Mouse (Mus musculus) brown adipose tissue, adult 24 weeks (tissue): ENCODE results near the gene Echdc1. TPM values are rescaled to one million over a fixed set of nuclear protein-coding genes. Genes with fewer than 3 reads are reported as not detected.

Experiments used
- H3K27ac ChIP-seq: fragments of 200-500 bp; replicated peaks from 2 replicates; pipeline ENCODE4 v1.5.1; 2012; ENCODE audit warnings: low read depth, mild to moderate bottlenecking, low read length
- H3K4me1 ChIP-seq: fragments of 200-500 bp; 2 replicates; pipeline ENCODE4 v1.6.1; 2012; ENCODE audit warnings: low read length, mixed read lengths; ENCODE audit not compliant: control insufficient read depth, insufficient read depth, insufficient read length
- H3K4me3 ChIP-seq: fragments of 200-500 bp; 2 replicates; pipeline ENCODE4 v1.5.1; 2012; ENCODE audit warnings: low read depth, mild to moderate bottlenecking, low read length, moderate library complexity; ENCODE audit not compliant: insufficient read depth
- polyA plus RNA-seq: library from polyadenylated mRNA; stranded (reverse); fragments of >200 nt; gene quantifications from 2 replicates; pipeline ENCODE4 v1.2.4, GENCODE M21; 2012; ENCODE audit not compliant: missing spikeins, insufficient read depth, insufficient read length

The Echdc1 gene
- 274 and 368 TPM in 2 replicates for polyA plus RNA-seq

GRCm38 (mm10) chr10:29313064-29313638, at the start of gene Echdc1:
Echdc1 (plus strand) TSS chr10:29313166.
- peak within 1 kb of the TSS; percentile 79 for H3K4me3 ChIP-seq
- H3K27ac ChIP-seq = peak within 1 kb of the TSS; percentile 95
- H3K4me1 ChIP-seq = no peaks in the 10 kb centered on the region

DNA sequence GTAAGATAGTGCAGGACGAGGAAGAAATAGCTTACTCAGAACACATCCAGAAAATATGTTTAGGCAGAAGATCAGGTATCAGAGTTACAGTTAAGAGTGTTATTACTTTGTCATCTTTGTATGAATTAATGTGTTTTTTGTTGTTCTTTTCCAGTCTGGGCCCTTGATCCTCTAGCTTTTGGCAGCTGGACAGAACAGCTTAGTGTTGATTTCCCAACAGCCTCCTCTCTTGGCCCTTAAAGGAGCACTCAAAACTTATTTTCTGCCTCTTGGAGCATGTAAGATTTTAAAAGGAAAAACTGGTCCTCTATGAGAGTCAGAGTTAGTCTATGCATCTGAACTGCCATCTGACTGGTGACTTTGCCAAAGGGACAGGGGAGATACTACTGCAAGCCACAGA, 31.2 kb upstream of the Echdc1 start:
- Histone ChIP-seq H3K4me3 (no peak overlapping the region), H3K4me1 (no peaks in the 10 kb centered on the region), H3K27ac (no peak overlapping the region)

GRCm38 (mm10) chr10:29285757-29286156, 27.2 kb upstream of the Echdc1 start:
- no peak overlapping the region for H3K27ac ChIP-seq
- H3K4me3 ChIP-seq = no peak overlapping the region
- no peaks in the 10 kb centered on the region for H3K4me1 ChIP-seq

DNA sequence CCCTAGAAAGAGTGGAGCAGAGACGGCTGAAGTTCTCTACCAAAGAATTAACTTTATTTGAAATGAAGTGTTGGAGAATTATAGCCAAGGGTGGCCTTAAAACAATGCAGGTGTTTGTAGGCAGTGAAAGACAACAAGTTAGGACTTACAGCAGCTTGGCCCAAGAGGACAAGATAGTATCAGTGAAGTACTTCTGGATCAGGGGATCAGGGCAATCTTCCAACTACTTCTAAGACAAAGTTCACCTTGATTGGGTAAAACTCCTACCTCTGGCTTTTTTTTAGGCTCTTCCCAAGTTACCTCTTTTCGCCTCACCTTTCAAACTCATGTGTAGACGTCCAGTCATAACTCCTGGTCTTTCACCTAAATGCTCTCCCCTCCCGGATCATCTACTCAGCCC, 10.7 kb upstream of the Echdc1 start:
- H3K27ac ChIP-seq = no peak overlapping the region
- H3K4me1 ChIP-seq = no peaks in the 10 kb centered on the region; the same call in 1 of the 2 replicates
- H3K4me3 ChIP-seq = no peak overlapping the region

GRCm38 (mm10) chr10:29311480-29312219, 1.3 kb upstream of the Echdc1 start:
- Histone ChIP-seq H3K4me1 (no peaks in the 10 kb centered on the region), H3K4me3 (no peak overlapping the region), H3K27ac (peak overlapping the region; percentile 54)

DNA sequence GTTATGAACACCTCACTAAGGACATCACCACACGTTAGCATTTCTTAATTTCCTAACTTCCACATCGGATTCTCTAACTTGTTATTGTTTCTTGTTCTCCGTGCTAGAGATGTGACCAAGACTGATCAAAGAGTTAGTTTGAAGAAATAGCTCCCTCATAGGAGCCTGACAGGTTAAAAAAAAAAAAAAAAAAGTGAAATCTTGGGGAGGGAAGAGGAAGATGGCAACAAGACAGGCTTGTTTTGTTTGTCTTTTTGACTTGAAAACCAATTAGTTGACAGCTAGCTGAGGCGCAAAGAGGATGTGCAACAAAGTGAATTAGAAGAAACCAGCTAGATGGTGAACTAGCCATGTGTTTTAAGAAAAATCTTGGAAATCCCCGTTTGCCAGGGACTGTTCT, 939 bp downstream of the Echdc1 start:
- Histone ChIP-seq H3K27ac (no peak overlapping the region), H3K4me3 (peak overlapping the region; percentile 69), H3K4me1 (no peaks in the 10 kb centered on the region)

GRCm38 (mm10) chr10:29324817-29325216, 11.9 kb downstream of the Echdc1 start:
- no peak overlapping the region for H3K27ac ChIP-seq
- no peaks in the 10 kb centered on the region for H3K4me1 ChIP-seq
- no peak overlapping the region for H3K4me3 ChIP-seq

DNA sequence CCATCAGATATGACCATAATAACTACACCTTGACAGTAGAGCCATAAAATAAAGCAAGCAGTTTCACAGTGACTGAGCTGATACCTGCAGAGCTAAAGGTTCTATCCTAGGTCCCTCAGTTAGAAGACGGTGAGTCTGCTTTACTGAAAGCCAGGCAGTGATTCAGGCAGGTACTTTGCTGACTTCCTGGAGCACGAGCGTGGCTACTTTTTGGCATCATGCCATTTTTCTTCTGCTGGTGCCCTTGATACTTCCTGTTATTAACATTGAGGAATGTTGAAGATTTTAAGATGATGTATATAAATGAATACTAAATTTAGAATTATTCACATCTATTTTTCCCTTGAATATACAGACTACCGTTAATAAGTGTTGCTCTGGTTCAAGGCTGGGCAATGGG, 20.9 kb downstream of the Echdc1 start:
- no peak overlapping the region for H3K4me3 ChIP-seq
- no peaks in the 10 kb centered on the region for H3K4me1 ChIP-seq
- no peak overlapping the region for H3K27ac ChIP-seq

DNA sequence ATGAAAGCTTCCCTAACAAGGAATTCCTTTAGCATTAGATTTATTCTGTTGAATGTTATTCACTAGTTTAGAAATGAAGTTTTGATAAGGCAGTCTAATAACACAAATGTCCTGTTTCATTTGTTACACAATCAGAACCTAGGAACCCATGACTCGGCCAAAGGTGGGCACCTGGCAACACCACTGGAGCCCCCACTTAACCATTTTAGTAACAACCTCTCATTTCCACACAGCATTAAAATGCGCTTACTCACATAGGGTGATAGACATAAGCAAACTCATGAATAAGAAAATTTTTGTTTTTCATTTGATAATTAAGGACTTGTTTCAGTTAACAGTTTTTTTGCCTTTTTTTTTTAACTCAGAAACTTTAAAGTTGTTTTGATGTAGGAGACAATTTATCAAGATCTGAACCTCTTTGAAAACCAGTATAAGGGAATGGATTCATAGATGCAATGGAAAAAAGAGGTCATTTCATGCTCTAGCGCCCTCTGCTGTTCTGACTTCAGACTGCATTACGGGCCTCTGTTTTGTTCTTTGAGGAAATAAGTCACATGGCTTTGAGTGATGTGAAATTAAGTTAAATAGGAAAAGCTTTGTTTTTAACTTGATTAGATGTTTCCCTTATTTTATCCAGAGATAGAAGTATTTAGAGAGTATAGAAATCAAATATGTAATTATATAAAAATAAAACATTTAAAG, 25.5 kb downstream of the Echdc1 start:
- Histone ChIP-seq H3K4me3 (no peak overlapping the region), H3K4me1 (no peaks in the 10 kb centered on the region), H3K27ac (no peak overlapping the region)

GRCm38 (mm10) chr10:29344232-29344631, 31.3 kb downstream of the Echdc1 start:
- no peak overlapping the region for H3K27ac ChIP-seq
- H3K4me1 ChIP-seq = no peaks in the 10 kb centered on the region
- no peak overlapping the region for H3K4me3 ChIP-seq

DNA sequence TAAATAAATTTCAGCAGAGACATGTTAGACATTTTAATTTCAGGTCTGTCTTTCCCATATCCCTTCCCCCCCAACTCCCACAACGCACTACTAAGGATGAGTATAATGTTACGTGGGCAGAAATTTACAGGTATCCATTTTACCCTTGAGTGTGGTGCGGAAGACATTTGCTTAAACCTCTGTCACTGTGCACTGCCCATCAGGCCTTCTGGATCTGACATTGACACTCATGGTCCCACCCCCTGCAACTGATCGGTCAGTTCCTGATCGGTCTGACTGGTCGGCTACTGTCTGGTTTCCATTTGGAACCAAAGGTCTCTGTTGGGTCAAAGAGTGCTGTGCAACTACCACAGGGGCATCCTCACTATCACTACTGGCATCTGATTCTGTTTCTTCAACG, 33.7 kb downstream of the Echdc1 start:
- Histone ChIP-seq H3K27ac (no peak overlapping the region), H3K4me3 (no peak overlapping the region), H3K4me1 (no peaks in the 10 kb centered on the region)

DNA sequence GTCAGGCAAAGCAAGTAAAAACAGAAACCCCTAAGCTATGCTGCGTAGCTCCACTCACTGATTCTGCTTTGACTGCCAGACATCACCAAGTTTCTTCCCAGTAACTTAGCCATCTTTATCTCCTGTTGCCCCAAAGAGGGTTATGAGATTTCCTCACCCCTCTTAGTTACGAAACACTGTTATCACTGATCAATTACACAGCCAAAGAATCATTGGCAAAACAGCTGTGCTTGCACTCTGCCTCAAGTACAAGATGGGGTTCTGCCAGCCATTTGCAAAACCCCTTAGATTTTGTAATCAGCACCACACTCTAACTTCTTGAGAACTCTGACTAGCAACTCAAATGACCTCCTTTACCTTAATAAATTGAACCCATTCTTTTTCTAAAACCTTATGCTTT, 38.5 kb downstream of the Echdc1 start:
- Histone ChIP-seq H3K4me1 (peaks cover 4% of the 10 kb centered on the region), H3K4me3 (no peak overlapping the region), H3K27ac (no peak overlapping the region)

- H3K4me3 ChIP-seq = no peak overlapping the region
- H3K4me1 ChIP-seq = peaks cover 11% of the 10 kb centered on the region
- H3K27ac ChIP-seq = no peak overlapping the region
Observed at GRCm38 (mm10) chr10:29352575-29352974, 39.6 kb downstream of the Echdc1 start.

GRCm38 (mm10) chr10:29354183-29354582, 41.2 kb downstream of the Echdc1 start:
- Histone ChIP-seq H3K27ac (no peak overlapping the region), H3K4me3 (no peak overlapping the region)

GRCm38 (mm10) chr10:29361095-29361463, 48.1 kb downstream of the Echdc1 start:
- Histone ChIP-seq H3K4me1 (peaks cover 9% of the 10 kb centered on the region; the same call in 1 of the 2 replicates), H3K4me3 (peak overlapping the region; percentile 74), H3K27ac (peak overlapping the region; percentile 61)

More at GRCm38 (mm10) chr10:29354183-29354582, 41.2 kb downstream of the Echdc1 start:
- peaks cover 11% of the 10 kb centered on the region for H3K4me1 ChIP-seq
